Mouse (Mus musculus) liver, embryonic 15.5 days (tissue): Measurements from ENCODE around the gene Zfp821. TPM values are rescaled to one million over a fixed set of nuclear protein-coding genes. Genes with fewer than 3 reads are reported as not detected.

Experiments
- ATAC-seq: fragments of 200-750 bp; cut with Nextera tagmentation; 2 replicates; pipeline ENCODE4 v1.8.0; 2017; ENCODE audit warnings: moderate number of reproducible peaks, mild to moderate bottlenecking, moderate library complexity; ENCODE audit not compliant: insufficient read depth
- H3K27ac ChIP-seq: fragments of 300-500 bp; sonication (generic); replicated peaks from 2 replicates; pipeline ENCODE4 v1.5.1; 2015; ENCODE audit warnings: mild to moderate bottlenecking, inconsistent platforms
- H3K27me3 ChIP-seq: fragments of 300-500 bp; sonication (generic); 2 replicates; pipeline ENCODE4 v1.6.1; 2015; ENCODE audit warnings: mild to moderate bottlenecking, inconsistent platforms
- H3K36me3 ChIP-seq: fragments of 300-500 bp; sonication (generic); replicated peaks from 2 replicates; pipeline ENCODE4 v1.6.1; 2015; ENCODE audit warnings: moderate library complexity, mild to moderate bottlenecking, inconsistent platforms
- H3K4me1 ChIP-seq: fragments of 300-500 bp; sonication (generic); replicated peaks from 2 replicates; pipeline ENCODE4 v1.6.1; 2015; ENCODE audit warnings: inconsistent platforms
- H3K4me2 ChIP-seq: fragments of 300-500 bp; sonication (generic); 2 replicates; pipeline ENCODE4 v1.6.1; 2015; ENCODE audit warnings: moderate library complexity, mild to moderate bottlenecking, inconsistent platforms
- H3K4me3 ChIP-seq: fragments of 300-500 bp; sonication (generic); replicated peaks from 2 replicates; pipeline ENCODE4 v1.5.1; 2015; ENCODE audit warnings: mild to moderate bottlenecking, inconsistent platforms
- H3K9ac ChIP-seq: fragments of 300-500 bp; sonication (generic); 2 replicates; pipeline ENCODE4 v1.6.1; 2015; ENCODE audit warnings: moderate library complexity, mild to moderate bottlenecking, inconsistent platforms
- H3K9me3 ChIP-seq: fragments of 300-500 bp; sonication (generic); replicated peaks from 2 replicates; pipeline ENCODE4 v1.6.1; 2016; ENCODE audit warnings: inconsistent platforms
- WGBS: fragments of 180-500 bp; shearing (Covaris S2); methylation state at CpG from one replicate; pipeline ENCODE4 v1.1.7; 2015; ENCODE audit warnings: mixed read lengths; ENCODE audit not compliant: insufficient replicate concordance; 5-methylcytosine and 5-hydroxymethylcytosine counted together
- polyA plus RNA-seq: library from polyadenylated mRNA; unstranded; fragments of >200 nt; fragmentation: Nextera tagmentation; extraction: Ambion mirVana; gene quantifications from 2 replicates; pipeline ENCODE4 v1.2.1, GENCODE M21; 2015

Zfp821 gene
- polyA plus RNA-seq = 6.1 and 6.3 TPM in 2 replicates

DNA sequence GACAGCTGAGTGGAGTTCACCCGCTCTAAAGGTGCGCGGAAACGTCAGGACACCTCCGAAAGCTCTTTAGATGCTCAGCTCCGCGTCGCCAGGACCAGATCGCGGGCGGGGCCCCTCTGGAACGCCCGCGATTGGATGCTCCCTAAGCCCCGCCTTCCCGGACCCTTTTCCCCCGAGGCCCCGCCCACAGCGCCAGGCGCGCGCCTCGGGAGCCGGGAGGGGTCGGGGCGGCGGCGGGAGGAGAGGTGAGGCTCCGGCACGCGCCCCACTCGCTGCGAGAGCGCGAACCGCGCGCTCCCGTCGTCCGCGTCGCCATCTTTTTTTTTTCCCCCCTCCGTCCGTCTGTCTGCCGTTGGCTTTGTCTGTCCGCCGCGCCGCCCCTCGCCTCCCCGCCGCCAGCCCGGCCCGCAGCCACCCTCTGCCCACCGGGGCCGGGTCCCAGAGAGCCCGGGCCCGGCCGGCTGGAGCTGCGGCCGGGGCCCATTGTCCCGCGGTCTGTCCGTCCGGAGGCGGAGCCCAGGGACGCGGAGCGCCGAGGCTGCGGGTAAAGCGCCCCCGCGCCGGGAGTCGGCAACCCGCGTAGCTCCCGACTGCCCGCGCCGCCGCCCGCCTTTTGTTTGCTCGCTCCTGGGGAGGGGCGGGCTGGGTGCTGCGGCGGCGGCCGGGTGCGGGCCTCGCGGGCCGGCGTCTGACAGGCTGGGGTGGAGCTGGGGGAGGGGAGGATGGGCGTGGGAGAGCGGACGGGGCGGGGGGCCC, at the start of gene Zfp821:
Gene Zfp821, plus strand, starts transcription at position 227 of the 756 bp plus-strand sequence.
- under 1% methylated on average over 91 of the region's 100 CpGs for WGBS

DNA sequence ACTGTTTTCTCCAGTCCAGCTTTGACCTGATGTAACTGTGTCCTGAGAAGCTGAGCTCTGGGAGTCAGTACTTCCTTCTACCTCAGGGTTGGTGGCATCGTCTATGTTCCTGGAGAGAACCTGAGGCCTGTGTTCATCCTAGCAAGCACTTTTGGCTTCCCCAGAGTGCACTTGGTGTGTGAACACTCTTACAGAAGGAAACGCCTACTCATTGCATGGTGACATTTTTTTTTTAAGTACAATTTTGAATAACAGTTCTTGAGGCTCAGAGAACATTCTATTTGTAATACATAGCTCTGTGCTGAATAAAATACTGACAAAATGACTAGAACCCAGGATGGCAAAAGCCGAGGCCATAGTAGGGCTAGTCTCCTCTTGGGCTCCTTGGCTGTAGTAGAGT, 48.5 kb upstream of the Zfp821 start:
- no peak for ATAC-seq
- no peak overlapping the region for H3K4me3 ChIP-seq
- H3K36me3 ChIP-seq = no peaks in the 10 kb centered on the region
- H3K4me1 ChIP-seq = no peaks in the 10 kb centered on the region
- WGBS = 66% methylated on average over 3 of the region's 3 CpGs
- H3K27me3 ChIP-seq = no peaks in the 10 kb centered on the region
- no peak overlapping the region for H3K9ac ChIP-seq
- H3K27ac ChIP-seq = no peak overlapping the region
- no peak overlapping the region for H3K4me2 ChIP-seq
- H3K9me3 ChIP-seq = no peaks in the 10 kb centered on the region

More for the DNA sequence above, at the start of gene Zfp821:
- ATAC-seq = peak; percentile 93
- peaks cover 33% of the 10 kb centered on the region for H3K4me1 ChIP-seq
- peak within 1 kb of the TSS; percentile 96 for H3K9ac ChIP-seq
- H3K4me2 ChIP-seq = peak within 1 kb of the TSS; percentile 98
- peaks cover 28% of the 10 kb centered on the region for H3K27me3 ChIP-seq
- H3K27ac ChIP-seq = peak within 1 kb of the TSS; percentile 92
- H3K36me3 ChIP-seq = peaks cover 24% of the 10 kb centered on the region
- peak within 1 kb of the TSS; percentile 87 for H3K4me3 ChIP-seq
- no peaks in the 10 kb centered on the region for H3K9me3 ChIP-seq

DNA sequence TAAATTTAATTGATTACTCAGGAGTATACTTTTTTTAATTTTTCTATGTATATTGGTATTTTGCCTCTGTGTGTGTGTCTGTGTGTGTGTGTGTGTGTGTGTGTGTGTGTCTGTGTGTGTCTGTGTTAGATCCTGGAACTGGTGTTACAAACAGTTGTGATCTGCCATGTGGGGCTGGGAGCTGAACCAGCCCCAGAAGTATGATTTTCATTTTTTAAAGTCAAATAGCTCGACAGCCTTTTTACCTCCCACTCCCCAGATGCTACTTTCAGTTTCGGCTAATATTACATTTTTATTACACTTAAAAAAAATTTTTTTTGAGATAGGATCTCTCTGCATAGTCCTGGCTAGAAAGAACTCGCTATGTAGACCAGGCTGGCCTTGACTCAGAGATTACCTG, 43.0 kb upstream of the Zfp821 start:
- ATAC-seq = no peak
- Histone ChIP-seq H3K4me2 (no peak overlapping the region), H3K9ac (no peak overlapping the region), H3K9me3 (no peaks in the 10 kb centered on the region), H3K27ac (no peak overlapping the region), H3K4me3 (no peak overlapping the region), H3K4me1 (no peaks in the 10 kb centered on the region), H3K27me3 (no peaks in the 10 kb centered on the region), H3K36me3 (no peaks in the 10 kb centered on the region; the same call in 1 of the 2 replicates)
- WGBS = 68% methylated on average over 3 of the region's 3 CpGs

DNA sequence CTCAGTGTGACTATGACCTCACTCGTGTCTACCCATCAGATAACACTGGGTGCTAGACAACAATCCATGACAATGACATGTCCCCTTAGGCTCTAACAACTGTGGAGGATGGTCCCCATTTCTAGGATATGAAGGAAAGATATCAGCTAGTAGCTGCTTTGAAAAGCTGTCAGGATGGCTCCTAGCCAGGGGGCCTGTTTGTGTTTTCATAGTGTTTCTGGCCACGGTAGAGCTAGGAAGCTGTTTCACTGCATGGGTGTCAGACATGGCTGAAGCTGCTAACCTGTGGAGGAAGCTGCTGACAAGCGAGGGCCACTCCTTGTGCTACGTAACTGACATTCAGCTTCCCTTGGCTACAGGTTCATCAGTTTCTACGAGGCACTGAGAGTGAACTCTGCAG, 38.7 kb upstream of the Zfp821 start:
- no peak overlapping the region for H3K27ac ChIP-seq
- 72% methylated on average over 5 of the region's 5 CpGs for WGBS
- no peak for ATAC-seq

DNA sequence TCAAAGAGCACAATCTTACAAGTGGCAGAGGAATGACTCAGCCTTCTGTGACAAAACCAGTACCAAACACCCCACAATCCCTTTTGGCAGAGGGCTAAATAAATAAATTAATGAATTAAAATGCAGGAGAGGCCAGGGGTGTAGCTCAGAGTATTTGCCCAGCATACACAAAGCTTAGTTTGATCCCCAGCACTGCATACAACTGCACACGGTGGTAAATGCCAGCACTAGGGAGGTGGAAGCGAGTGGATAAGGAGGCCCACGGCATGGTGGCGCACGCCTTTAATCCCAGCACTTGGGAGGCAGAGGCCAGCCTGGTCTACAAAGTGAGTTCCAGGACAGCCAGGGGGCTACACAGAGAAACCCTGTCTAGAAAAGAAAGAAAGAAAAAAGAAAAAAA, 32.7 kb upstream of the Zfp821 start:
- Histone ChIP-seq H3K27me3 (no peaks in the 10 kb centered on the region), H3K4me3 (no peak overlapping the region), H3K4me2 (no peak overlapping the region), H3K4me1 (no peaks in the 10 kb centered on the region), H3K27ac (no peak overlapping the region), H3K36me3 (peaks cover 90% of the 10 kb centered on the region), H3K9me3 (no peaks in the 10 kb centered on the region), H3K9ac (no peak overlapping the region)
- WGBS = 88% methylated on average over 5 of the region's 5 CpGs
- ATAC-seq = no peak

More for the DNA sequence above, 38.7 kb upstream of the Zfp821 start:
- Histone ChIP-seq H3K4me2 (no peak overlapping the region), H3K9ac (no peak overlapping the region), H3K9me3 (no peaks in the 10 kb centered on the region), H3K4me1 (no peaks in the 10 kb centered on the region), H3K36me3 (peaks cover 31% of the 10 kb centered on the region), H3K27me3 (no peaks in the 10 kb centered on the region), H3K4me3 (no peak overlapping the region)

DNA sequence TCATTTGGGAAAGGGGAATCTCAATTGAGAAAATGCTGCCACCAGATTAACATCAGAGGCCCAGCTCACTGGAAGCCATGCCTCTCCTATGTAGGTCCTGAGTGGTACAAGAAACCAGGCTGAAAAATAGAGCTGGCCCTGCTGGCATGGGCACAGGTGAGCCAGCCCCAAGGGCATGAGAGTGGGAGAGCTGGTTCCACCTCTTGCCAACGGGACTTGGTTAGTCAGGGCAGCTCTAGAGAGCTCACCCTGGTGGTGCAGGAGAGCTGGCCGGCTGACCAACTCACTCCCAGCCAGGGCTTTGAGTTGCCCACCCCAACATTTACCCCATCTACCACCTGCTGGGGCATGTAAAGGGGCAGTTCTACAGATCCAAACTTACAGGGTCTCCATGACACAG, 31.8 kb upstream of the Zfp821 start:
- Histone ChIP-seq H3K4me1 (no peaks in the 10 kb centered on the region), H3K9me3 (no peaks in the 10 kb centered on the region), H3K4me2 (no peak overlapping the region), H3K36me3 (peaks cover 99% of the 10 kb centered on the region), H3K27me3 (no peaks in the 10 kb centered on the region), H3K4me3 (no peak overlapping the region), H3K27ac (no peak overlapping the region), H3K9ac (no peak overlapping the region)
- ATAC-seq = no peak
- 84% methylated on average over 2 of the region's 2 CpGs for WGBS

GRCm38 (mm10) chr8:109675896-109676643, 29.3 kb upstream of the Zfp821 start:
- Histone ChIP-seq H3K27me3 (no peaks in the 10 kb centered on the region), H3K9me3 (no peaks in the 10 kb centered on the region), H3K27ac (no peak overlapping the region), H3K4me1 (no peaks in the 10 kb centered on the region), H3K4me3 (no peak overlapping the region), H3K36me3 (peaks cover 96% of the 10 kb centered on the region), H3K4me2 (no peak overlapping the region), H3K9ac (no peak overlapping the region)
- 90% methylated on average over 9 of the region's 9 CpGs for WGBS
- ATAC-seq = no peak

- Histone ChIP-seq H3K27me3 (no peaks in the 10 kb centered on the region), H3K4me2 (no peak overlapping the region), H3K9me3 (no peaks in the 10 kb centered on the region), H3K4me3 (no peak overlapping the region), H3K9ac (no peak overlapping the region), H3K4me1 (0 out of 2 replicates have a peak, but pooled peaks cover 5% of the 10 kb centered on the region), H3K36me3 (peaks cover 70% of the 10 kb centered on the region), H3K27ac (no peak overlapping the region)
- ATAC-seq = no peak
- 72% methylated on average over 3 of the region's 3 CpGs for WGBS
These were observed 23.8 kb upstream of the Zfp821 start for GRCm38 (mm10) chr8:109681535-109681934.

DNA sequence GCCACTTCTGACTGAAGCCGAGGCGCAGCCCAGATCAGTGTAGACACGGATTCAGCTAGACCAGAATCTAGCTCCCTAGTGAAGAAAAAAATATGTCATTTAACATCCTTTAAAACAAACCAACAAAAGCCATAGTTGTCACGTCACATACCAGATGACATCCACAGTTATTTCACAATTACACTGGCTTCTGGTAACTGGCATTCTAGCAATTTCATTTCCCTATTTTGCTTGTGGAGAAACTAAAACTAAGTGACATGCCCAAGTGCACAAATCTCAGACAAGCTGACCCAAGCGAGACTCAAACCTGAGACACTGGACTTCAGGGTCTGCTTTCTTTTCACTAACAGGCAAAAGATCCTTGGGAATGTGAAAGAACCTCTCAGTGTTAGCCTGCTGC, 23.2 kb upstream of the Zfp821 start:
- no peak overlapping the region for H3K9ac ChIP-seq
- H3K36me3 ChIP-seq = peaks cover 65% of the 10 kb centered on the region

DNA sequence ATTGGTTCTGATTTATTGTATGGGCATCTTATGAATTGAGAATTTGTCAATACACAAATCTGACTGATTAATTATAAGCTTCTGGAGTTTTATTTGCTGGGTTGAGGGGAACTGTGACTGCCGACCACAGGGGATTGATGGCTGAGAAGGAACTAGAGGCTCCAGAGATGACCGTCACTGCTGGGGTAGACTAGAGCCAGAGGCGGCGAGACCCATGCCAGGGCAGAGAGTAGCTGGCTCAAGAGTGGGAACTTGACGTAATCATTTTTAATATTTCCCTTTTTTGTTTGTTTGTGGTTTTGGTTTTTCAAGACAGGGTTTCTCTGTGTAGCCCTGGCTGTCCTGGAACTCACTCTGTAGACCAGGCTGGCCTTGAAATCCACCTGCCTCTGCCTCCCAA, 18.1 kb upstream of the Zfp821 start:
- peaks cover 38% of the 10 kb centered on the region for H3K4me1 ChIP-seq
- peaks cover 16% of the 10 kb centered on the region for H3K36me3 ChIP-seq
- 69% methylated on average over 5 of the region's 5 CpGs for WGBS

More for the DNA sequence above, 23.2 kb upstream of the Zfp821 start:
- no peak for ATAC-seq
- Histone ChIP-seq H3K9me3 (no peaks in the 10 kb centered on the region), H3K4me1 (peaks cover 10% of the 10 kb centered on the region), H3K4me3 (no peak overlapping the region), H3K4me2 (no peak overlapping the region), H3K27ac (no peak overlapping the region), H3K27me3 (no peaks in the 10 kb centered on the region)
- WGBS = 79% methylated on average over 5 of the region's 5 CpGs

DNA sequence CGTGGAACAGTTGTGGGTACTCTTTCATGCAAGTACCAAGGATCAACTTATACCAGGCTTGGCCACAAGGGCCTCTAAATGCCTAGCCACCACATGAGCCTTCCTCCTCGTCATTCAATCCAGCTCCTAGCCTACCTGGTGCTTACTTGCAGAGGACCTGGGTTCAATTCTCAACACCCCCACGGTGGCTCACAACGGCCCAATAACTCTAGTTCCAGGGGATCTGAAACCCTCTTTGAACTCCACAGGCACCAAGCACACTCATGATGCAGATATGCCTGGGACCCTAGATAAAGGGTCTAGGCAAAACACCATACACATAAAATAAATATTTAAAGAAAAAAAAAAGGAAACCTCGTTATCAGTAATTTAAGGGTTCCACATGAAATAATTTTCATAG, 13.6 kb upstream of the Zfp821 start:
- ATAC-seq = no peak
- 29% methylated on average over 5 of the region's 5 CpGs for WGBS
- Histone ChIP-seq H3K9me3 (no peaks in the 10 kb centered on the region), H3K27ac (no peak overlapping the region), H3K4me1 (peaks cover 43% of the 10 kb centered on the region), H3K27me3 (no peaks in the 10 kb centered on the region), H3K9ac (peak overlapping the region; percentile 94), H3K4me2 (peak overlapping the region; percentile 89), H3K4me3 (peak overlapping the region; percentile 99), H3K36me3 (no peaks in the 10 kb centered on the region)

More for the DNA sequence above, 18.1 kb upstream of the Zfp821 start:
- H3K4me3 ChIP-seq = no peak overlapping the region
- no peaks in the 10 kb centered on the region for H3K27me3 ChIP-seq
- H3K4me2 ChIP-seq = no peak overlapping the region
- no peak overlapping the region for H3K9ac ChIP-seq
- no peaks in the 10 kb centered on the region for H3K9me3 ChIP-seq
- no peak overlapping the region for H3K27ac ChIP-seq
- no peak for ATAC-seq
